Mouse (Mus musculus) midbrain, embryonic 14.5 days (tissue): ENCODE data around the gene Bst1. TPM values are rescaled to one million over a fixed set of nuclear protein-coding genes. Genes with fewer than 3 reads are reported as not detected.

Experiments
- ATAC-seq: fragments of 200-750 bp; cut with Nextera tagmentation; 2 replicates; pipeline ENCODE4 v1.8.0; 2017; ENCODE audit warnings: moderate number of reproducible peaks, moderate library complexity; ENCODE audit not compliant: low FRiP score, low TSS enrichment
- DNase-seq: peaks from one replicate; pipeline ENCODE4 v3.0.0-alpha.2; 2015
- H3K27ac ChIP-seq: fragments of 300-500 bp; sonication (generic); replicated peaks from 2 replicates; pipeline ENCODE4 v1.5.1; 2014; ENCODE audit warnings: mild to moderate bottlenecking, low read depth, low read length, moderate library complexity
- H3K27me3 ChIP-seq: fragments of 300-500 bp; sonication (generic); 2 replicates; pipeline ENCODE4 v1.6.1; 2014; ENCODE audit warnings: low read length, control low read depth, mixed read lengths; ENCODE audit not compliant: control insufficient read depth, insufficient read depth
- H3K36me3 ChIP-seq: fragments of 300-500 bp; sonication (generic); 2 replicates; pipeline ENCODE4 v1.6.1; 2014; ENCODE audit warnings: low read length, control low read depth; ENCODE audit not compliant: control insufficient read depth, insufficient read depth
- H3K4me1 ChIP-seq: fragments of 300-500 bp; sonication (generic); 2 replicates; pipeline ENCODE4 v1.6.1; 2014; ENCODE audit warnings: mild to moderate bottlenecking, antibody characterized with exemption, low read length, control low read depth; ENCODE audit not compliant: control insufficient read depth, insufficient read depth
- H3K4me2 ChIP-seq: fragments of 300-500 bp; sonication (generic); 2 replicates; pipeline ENCODE4 v1.6.1; 2014; ENCODE audit warnings: mild to moderate bottlenecking, low read length, moderate library complexity
- H3K4me3 ChIP-seq: fragments of 300-500 bp; sonication (generic); replicated peaks from 2 replicates; pipeline ENCODE4 v1.5.1; 2014; ENCODE audit warnings: low read depth, low read length
- H3K9ac ChIP-seq: fragments of 300-500 bp; sonication (generic); replicated peaks from 2 replicates; pipeline ENCODE4 v1.6.1; 2014; ENCODE audit warnings: mild to moderate bottlenecking, low read length, moderate library complexity
- H3K9me3 ChIP-seq: fragments of 300-500 bp; sonication (generic); 2 replicates; pipeline ENCODE4 v1.6.1; 2016; ENCODE audit warnings: low read length, control low read depth, mixed read lengths; ENCODE audit not compliant: control insufficient read depth
- WGBS: fragments of 180-500 bp; shearing (Covaris S2); extraction: QIAGEN DNeasy Blood & Tissue Kit; methylation state at CpG from one replicate; pipeline ENCODE4 v1.1.7; 2014; 5-methylcytosine and 5-hydroxymethylcytosine counted together
- polyA plus RNA-seq: library from polyadenylated mRNA; unstranded; fragments of >200 nt; fragmentation: Nextera tagmentation; extraction: Ambion mirVana; gene quantifications from 2 replicates; pipeline ENCODE4 v1.2.1, GENCODE M21; 2014

Gene Bst1
- polyA plus RNA-seq, 1 experiment from 2014 or later: not detected

DNA sequence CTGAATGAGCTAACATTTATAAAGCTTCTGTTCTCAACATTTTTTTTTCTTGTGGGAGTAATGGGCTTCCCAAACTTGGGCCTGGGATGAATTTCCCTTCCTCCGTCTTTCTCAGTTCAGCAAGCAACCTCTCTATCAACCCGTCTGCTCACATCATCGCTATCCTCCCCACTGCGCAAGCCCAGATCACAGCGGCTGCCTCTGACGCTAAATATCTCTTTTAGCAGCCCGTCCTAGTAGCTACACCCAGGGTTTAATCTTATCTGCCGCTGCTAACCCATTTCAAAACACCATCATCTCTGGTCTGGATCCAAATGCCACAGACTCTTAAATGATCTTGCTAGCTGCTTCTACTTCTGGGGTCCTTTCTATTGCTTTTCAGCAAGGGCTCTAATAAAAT, 41.0 kb downstream of the Bst1 start:
- H3K27ac ChIP-seq: no peak overlapping the region
- no peaks in the 10 kb centered on the region for H3K27me3 ChIP-seq
- no peak for ATAC-seq
- no peak overlapping the region for H3K9ac ChIP-seq
- no peak for DNase-seq
- no peaks in the 10 kb centered on the region for H3K9me3 ChIP-seq
- H3K4me3 ChIP-seq: no peak overlapping the region
- WGBS: 89% methylated on average over 8 of the region's 8 CpGs
- H3K4me1 ChIP-seq: no peaks in the 10 kb centered on the region
- no peaks in the 10 kb centered on the region for H3K36me3 ChIP-seq
- no peak overlapping the region for H3K4me2 ChIP-seq

DNA sequence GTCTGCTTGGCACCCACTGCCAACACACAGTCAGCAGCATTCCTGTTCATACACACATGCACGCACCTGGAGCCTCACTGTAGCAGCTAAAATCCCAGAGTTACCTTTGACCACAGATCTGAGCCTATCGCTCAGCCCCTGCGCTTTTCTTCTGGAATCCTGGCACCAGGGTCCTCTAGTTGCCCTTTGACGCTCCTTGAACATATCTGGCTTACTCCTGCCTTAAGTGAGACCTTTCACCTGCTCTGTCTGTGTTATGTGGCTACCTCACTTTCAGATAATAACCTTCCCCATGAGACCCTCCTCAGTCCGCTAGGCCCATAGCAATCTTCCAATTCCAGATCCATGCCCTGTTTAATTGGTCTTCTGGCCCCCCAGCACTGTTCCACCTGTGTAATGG, 41.4 kb downstream of the Bst1 start:
- WGBS: 92% methylated on average over 5 of the region's 5 CpGs
- H3K27me3 ChIP-seq: no peaks in the 10 kb centered on the region
- H3K9ac ChIP-seq: no peak overlapping the region
- H3K4me1 ChIP-seq: no peaks in the 10 kb centered on the region
- H3K9me3 ChIP-seq: no peaks in the 10 kb centered on the region
- ATAC-seq (no peak), DNase-seq (no peak)
- no peaks in the 10 kb centered on the region for H3K36me3 ChIP-seq
- no peak overlapping the region for H3K4me2 ChIP-seq
- H3K27ac ChIP-seq: no peak overlapping the region
- H3K4me3 ChIP-seq: no peak overlapping the region

DNA sequence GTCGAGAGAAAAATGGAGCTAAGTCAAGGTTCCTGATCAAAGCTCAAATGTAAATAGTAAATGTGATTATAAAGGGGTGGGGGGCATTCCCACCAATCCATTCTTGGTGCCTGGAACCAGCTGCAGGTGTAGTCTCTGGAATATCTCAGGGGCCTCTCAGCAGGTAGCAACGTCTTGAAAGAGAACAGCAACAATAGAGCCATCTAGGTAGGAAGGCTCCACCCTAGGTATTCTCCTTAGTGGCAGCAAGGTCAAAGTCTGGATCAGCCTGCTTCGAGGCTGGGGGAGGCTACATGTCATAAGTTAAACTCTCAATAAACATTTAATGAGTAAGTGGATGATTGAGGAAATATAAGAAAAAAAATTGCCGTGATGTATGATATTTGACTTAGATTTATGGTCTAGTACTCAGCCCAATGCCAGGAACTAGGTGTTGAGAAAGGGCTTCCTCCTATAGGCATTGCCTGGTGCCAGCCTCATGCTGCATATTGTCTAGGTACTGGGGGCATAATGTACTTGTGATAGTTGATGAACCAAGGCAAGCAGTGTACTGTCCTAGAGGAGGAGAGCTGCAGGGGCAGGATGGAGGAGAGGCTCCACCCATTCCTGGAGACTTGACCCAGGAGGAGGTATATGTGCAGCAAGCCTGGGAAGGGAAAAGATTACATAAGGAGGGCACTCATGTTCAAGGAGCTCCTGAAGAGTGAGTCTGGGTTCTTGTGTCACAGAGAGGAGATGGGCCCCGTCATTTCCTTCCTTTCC, 42.2 kb downstream of the Bst1 start:
- H3K9me3 ChIP-seq: no peaks in the 10 kb centered on the region
- H3K36me3 ChIP-seq: no peaks in the 10 kb centered on the region
- DNase-seq: no peak
- no peak overlapping the region for H3K9ac ChIP-seq
- 77% methylated on average over 5 of the region's 5 CpGs for WGBS
- H3K4me1 ChIP-seq: no peaks in the 10 kb centered on the region
- no peak for ATAC-seq
- H3K4me3 ChIP-seq: no peak overlapping the region
- H3K27me3 ChIP-seq: no peaks in the 10 kb centered on the region
- no peak overlapping the region for H3K4me2 ChIP-seq
- H3K27ac ChIP-seq: no peak overlapping the region

DNA sequence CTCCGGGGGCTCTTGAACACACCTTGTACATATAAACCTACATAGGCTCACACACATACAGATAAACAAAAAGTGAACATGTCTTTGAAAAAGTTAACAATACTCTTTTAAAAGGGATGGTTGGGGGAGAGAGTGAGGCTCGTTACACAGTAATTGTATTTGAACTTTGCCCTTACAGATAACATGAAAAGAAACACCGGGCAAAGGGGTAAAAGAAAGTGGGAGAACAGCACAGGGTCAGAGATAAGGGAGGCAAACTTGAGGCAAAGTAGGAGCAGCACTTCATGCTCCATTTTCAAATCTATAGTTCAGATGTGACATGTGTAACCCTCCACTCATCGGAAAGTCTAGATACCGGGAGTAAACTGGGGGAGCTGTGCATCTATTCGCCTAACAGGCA, 45.0 kb downstream of the Bst1 start:
- DNase-seq (no peak), ATAC-seq (no peak)
- Histone ChIP-seq H3K27me3 (no peaks in the 10 kb centered on the region), H3K9ac (no peak overlapping the region), H3K4me1 (no peaks in the 10 kb centered on the region), H3K36me3 (no peaks in the 10 kb centered on the region), H3K27ac (no peak overlapping the region), H3K9me3 (no peaks in the 10 kb centered on the region), H3K4me3 (no peak overlapping the region), H3K4me2 (no peak overlapping the region)
- WGBS: 90% methylated on average over 6 of the region's 6 CpGs

DNA sequence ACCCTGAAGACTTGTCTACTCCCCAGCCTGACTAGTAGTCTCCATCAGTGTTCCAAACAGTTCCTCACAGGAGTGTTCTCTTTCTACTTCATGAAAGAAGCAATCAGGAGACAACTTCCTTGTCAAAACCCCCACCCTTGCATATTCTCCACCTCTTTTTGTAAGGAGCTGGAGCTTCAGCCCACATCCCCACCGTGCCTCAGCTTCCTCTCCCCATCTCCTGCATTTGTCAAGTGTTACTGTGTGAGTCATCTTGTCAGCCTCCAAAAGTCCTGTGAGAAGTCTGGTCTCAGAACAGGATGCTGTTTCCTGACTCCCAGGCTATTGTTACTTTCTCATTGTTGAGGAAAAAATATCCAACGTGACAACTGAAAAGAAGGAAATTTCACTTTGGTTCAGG, 46.6 kb downstream of the Bst1 start:
- Histone ChIP-seq H3K36me3 (no peaks in the 10 kb centered on the region), H3K9me3 (no peaks in the 10 kb centered on the region), H3K27me3 (no peaks in the 10 kb centered on the region), H3K4me2 (no peak overlapping the region), H3K4me1 (peaks cover 8% of the 10 kb centered on the region; the same call in 1 of the 2 replicates), H3K4me3 (no peak overlapping the region), H3K9ac (no peak overlapping the region), H3K27ac (no peak overlapping the region)
- DNase-seq: no peak
- 81% methylated on average over 2 of the region's 2 CpGs for WGBS
- no peak for ATAC-seq

DNA sequence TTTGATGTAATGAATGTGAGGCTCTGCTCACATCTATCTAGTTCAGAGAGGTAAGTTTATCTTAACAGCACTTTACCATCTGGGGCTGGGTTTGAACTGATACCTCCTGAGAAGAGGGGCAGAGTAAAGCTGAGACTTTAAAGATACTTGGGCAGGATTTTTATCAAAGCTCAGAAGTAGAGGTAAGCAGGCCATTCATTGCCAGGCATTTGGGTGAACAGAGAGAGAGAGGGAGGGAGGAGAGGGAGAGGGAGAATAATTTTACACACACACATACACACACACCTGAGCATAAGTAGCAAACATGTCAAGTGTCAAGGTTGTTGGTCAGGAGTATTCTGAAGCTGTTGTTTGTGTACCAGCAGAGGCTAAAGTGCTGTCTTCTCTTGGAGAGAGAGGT, 49.6 kb downstream of the Bst1 start, which contains the start of gene Cd38:
Gene Cd38, plus strand, starts transcription at position 301 of the 400 bp plus-strand sequence.
- Histone ChIP-seq H3K4me3 (peak within 1 kb of the TSS; percentile 29), H3K27me3 (no peaks in the 10 kb centered on the region), H3K4me2 (peak within 1 kb of the TSS; percentile 67), H3K9ac (peak within 1 kb of the TSS; percentile 23; the same call in 1 of the 2 replicates), H3K36me3 (no peaks in the 10 kb centered on the region), H3K9me3 (no peaks in the 10 kb centered on the region), H3K27ac (no peak within 1 kb of the TSS), H3K4me1 (peaks cover 8% of the 10 kb centered on the region; the same call in 1 of the 2 replicates)
- ATAC-seq: no peak
- no peak for DNase-seq

DNA sequence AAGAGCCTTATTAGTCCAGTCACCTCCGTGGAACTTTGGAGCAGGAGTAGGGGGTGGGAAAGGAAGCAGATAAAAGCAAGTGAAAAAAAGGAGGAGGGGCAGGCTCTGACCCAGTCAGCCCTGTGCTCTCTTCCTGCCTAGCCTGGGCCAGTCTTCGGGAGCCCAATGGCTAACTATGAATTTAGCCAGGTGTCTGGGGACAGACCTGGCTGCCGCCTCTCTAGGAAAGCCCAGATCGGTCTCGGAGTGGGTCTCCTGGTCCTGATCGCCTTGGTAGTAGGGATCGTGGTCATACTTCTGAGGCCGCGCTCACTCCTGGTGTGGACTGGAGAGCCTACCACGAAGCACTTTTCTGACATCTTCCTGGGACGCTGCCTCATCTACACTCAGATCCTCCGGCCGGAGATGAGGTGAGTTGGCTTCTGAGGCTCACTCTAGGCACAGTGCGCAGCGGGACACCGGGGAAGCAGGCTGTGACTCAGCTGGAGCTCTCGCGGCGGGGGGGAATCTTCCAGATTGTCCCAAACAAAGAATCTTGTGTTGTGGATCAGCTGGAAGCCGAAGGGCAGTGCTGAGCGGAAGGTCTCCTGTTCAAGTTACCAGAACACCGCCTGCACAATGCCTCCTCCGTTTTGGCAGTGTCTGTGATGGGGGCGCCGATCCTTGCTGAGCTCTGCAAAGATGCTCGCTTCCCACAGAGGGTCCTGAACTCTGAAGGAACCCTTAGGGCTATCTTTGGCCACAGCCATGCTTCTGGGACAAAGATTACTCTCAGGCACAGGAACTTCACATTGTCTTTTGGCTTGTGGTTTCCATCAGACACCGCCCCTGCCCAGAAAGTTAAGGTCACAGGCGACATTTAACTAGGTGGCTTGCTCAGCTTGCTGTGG, 50.3 kb downstream of the Bst1 start:
- DNase-seq (peak; percentile 47), ATAC-seq (0 out of 2 replicates have a peak, but pooled peaks have one; percentile 29)

DNA sequence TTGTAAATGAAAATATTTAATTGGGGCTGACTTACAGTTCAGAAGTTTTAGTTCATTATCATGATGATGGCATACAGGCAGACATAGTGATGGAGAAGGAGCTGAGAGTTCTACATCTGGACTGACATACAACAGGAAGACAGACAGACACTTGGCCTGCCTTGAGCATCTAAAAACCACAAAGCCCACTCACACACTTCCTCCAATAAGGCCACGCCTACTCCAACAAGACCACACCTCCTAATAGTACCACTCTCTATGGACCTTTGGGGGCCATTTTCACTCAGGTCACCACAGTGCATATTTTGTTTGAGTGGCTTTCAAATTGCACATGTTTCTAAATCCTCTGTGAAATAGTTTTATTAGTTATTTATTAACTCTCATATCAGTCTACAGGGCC, 53.2 kb downstream of the Bst1 start:
- Histone ChIP-seq H3K9ac (no peak overlapping the region), H3K27me3 (no peaks in the 10 kb centered on the region), H3K9me3 (no peaks in the 10 kb centered on the region), H3K36me3 (no peaks in the 10 kb centered on the region), H3K27ac (no peak overlapping the region), H3K4me3 (no peak overlapping the region), H3K4me1 (peaks cover 8% of the 10 kb centered on the region; the same call in 1 of the 2 replicates), H3K4me2 (no peak overlapping the region)
- DNase-seq: no peak
- 80% methylated on average over 1 of the region's 1 CpGs for WGBS
- no peak for ATAC-seq

More for the DNA sequence above, 50.3 kb downstream of the Bst1 start:
- Histone ChIP-seq H3K4me2 (peak overlapping the region; percentile 67), H3K9ac (peak overlapping the region; percentile 23; the same call in 1 of the 2 replicates), H3K36me3 (no peaks in the 10 kb centered on the region), H3K4me3 (peak overlapping the region; percentile 29), H3K9me3 (no peaks in the 10 kb centered on the region), H3K27me3 (no peaks in the 10 kb centered on the region), H3K27ac (no peak overlapping the region), H3K4me1 (peaks cover 8% of the 10 kb centered on the region; the same call in 1 of the 2 replicates)
- 5% methylated on average over 28 of the region's 28 CpGs for WGBS
